Mouse (Mus musculus) T-cell, adult 2 months (primary cell): ENCODE data around the gene Sdk2.

ENCODE experiments used
- DNase-seq: peaks from one replicate; pipeline ENCODE4 v3.0.0; 2022; ENCODE audit warnings: low spot score

Gene Sdk2

DNA sequence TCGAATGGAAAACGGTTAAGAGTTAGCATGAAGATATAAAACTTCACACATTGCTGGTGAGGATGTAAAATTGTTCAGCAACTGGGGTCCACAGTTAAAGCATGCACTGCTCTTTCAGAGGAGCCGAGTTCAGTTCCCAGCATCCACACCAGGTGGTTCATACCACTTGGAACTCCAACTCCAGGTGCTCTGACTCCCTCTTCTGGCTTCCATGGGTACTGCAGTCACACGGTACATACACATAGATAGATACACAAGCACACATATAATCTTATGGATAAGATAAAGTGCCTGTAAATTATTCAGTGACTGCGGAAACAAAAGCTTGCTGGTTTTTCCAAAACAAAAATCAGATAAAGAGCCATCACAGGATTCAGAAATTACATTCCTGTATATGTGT is 19.9 kb downstream of the Sdk2 start:
- no peak for DNase-seq

DNA sequence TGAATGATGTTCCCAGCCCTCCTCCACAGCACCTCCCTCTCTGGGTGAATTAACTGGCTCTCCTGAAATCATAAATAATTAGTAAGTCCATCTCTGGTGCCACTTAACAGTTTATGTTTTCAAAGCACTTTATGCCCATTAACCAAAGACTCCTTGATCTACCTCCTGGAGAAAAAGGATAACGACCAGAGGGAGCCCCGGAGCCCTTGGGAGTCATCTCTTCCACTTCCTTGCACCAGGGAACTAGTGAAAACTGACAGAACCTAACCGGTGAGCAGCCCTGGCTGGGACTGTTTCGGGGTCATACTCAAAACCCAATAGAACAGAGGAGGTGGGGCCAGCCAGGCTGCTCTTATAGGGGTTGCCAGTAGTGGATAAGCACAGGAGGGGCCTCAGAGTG is 22.5 kb downstream of the Sdk2 start:
- DNase-seq = no peak

DNA sequence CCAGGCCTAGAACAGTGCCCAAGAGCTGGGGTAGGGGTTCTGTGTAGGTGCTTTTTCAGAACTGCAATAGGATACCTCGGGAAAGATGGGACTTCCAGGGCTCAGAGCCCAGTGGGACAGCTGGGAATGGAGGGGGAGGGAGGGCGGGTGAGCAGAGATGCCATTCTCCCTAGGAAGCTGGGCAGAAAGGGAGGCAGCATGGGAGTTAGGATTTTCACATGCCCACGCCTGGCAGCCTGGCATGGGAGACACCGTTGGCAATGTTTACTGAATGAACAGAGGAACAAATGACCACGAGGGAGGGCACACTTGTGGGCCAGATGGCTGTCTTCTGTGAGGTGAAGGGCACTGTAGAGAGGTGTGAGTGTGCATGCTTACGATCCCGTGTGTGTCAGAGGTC is 23.3 kb downstream of the Sdk2 start:
- DNase-seq = no peak

DNA sequence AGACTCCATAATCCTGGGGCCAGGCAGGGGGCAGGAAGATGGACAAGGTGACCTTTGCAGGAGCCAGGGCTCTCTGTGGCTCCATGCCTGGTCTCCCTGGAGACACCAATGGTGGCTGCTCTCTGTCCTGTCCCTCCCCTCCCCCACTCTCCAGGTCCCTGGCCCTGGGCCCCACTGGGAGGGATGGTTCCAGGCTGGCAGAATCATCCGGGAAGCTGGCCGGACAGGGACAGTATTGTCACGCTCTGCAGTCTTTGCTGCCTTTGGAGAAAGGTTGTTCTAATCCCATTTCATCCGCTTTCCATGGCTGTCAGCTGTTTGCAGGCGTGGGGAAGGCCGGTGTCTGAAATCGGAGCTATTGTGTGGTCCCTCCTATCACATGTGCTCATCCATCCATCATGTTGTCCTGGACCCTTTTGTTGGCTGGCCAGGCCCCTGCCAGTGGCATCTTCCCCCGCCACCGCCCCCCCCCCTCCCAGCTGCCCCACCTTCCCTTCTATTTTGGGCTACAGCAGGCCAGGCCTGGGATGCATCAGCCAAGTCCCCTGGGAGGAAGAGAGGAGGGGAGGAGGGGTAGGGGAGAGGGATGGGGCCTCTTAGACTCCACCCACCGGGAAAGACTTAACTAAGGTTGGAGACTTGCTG is 26.3 kb downstream of the Sdk2 start:
- no peak for DNase-seq

DNA sequence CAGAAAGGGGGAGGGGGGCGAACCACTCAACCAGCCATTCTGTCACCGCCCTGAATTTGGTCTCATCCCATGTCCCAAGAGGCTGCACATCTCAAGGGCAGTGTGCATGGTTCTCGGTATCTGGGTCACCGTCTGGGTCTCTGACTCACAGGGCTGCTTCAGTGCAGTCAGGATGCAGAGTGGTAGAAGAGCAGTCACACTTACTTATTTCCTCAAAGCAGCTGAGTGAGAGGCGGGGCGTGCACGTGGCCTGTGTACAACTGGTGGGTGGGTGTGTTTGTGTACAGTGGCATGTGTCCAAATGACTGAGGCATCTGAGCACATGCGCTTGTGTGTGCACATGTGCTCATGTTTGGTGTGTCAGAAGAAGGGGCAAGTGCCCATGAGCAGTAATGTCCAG is 28.8 kb downstream of the Sdk2 start:
- DNase-seq = no peak

DNA sequence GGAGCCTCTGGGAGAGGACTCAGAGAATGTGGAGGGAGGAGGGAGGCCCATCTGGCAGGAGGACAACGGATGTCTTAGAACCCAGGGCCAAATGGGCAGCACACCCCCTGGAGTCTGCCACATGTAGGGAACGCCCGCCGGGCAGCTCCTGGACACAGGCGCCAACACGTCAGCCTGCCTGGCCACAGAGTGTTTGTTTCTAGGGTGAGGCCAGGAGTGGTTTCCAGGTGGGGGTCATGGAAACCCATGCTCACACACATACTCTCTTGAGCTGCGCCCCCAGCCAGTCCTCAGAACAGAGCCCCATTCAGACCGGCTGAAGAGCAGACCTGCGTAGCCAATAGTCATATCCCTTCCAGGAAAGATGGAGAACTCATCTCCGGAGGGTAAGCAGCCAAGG is 35.4 kb downstream of the Sdk2 start:
- DNase-seq = no peak

DNA sequence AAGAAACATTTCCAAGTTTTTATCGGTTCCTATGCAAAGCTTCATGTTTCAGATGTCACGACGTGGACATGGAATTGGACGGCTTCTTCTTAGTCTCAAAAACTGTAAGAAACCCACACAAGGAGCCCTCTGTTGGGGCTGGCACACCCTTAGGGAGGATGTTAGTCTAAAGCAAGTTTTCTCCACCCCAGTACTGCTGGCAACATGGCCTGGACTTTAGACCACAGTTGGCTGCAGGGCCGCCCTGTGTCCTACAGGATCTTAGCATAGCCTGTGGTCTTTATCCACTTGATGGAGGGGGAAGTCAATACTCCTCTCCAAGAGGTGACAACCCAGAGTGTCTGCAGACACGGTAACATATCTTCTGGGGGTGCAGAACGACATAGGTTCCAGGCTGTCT is 36.6 kb downstream of the Sdk2 start:
- DNase-seq = no peak

DNA sequence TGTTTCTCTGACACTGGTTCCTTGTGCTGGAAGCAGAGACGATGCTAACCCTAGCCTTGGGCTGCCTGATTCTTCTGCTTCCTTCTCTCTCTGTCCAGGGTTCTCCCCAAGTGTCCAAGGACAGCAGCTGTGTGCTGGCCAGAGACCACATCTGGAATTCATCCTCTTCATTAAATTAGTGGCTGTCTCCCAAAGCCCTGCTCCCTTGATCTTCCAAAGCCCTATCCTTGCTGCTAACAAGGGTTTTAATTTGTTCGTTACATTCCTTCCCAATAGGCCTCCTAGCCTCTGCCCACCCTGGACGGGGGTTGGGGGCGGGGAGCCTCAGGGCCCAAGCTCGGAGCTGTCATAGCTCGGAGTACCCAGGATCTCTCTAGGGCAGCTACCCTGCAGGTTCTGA is 38.3 kb downstream of the Sdk2 start:
- no peak for DNase-seq

DNA sequence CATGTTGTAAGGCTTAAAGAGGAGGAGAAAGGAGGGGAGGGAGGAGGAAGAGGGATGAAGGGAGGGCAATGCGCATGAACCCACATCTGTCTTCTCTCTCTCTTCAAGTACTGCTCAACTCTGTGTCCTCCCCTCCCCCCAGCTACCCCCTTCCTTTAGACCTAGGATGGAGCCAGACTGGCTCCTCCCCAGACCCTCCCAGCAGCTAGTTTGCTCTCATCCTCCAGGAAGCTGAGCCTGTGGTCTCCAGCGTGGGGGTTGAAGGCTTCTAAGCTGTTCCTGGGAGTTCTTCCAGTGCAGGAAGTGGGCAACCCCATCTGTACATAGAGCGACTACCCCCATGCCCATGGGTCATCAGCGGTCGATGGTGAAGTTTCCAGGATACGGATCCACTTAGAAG is 38.8 kb downstream of the Sdk2 start:
- no peak for DNase-seq

DNA sequence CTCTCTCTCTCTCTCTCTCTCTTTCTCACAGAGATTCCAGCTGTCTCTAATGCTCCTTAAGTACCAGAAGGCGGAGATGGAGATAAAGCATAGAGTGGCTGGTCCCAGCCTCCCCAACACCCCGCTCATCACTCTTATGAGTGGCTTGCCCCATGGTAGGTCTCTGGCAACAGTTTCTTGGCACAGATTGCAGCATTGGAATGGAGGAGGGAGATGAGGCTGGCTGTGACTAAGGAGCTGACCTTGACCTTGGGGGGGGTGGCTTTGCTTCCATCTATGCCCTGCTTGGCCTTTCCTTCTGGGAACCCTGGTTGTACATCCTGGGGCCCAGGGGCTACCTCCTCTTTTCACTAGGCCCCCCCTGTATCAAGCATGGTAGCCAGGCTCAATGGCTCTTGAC is 41.8 kb downstream of the Sdk2 start:
- no peak for DNase-seq

DNA sequence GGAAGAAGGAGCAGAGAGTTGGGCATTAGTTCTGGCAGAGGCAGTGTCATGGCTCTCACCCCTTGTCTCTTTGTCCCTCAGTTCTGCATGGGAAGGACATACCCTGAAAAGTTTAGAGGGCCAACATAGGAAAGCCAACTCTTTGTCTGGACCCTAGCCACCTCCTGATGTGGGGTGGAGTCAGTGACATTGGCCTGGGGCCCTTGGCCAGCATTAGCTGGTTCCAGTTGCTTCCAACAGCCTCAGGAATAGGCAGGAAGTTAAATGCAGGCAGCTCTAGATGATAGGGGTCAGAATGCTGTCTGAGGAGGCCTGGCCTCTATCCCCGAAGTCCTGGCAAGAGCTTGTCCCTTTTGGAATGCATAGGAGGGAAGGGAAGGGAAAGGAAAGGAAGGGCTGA is 42.9 kb downstream of the Sdk2 start:
- no peak for DNase-seq

DNA sequence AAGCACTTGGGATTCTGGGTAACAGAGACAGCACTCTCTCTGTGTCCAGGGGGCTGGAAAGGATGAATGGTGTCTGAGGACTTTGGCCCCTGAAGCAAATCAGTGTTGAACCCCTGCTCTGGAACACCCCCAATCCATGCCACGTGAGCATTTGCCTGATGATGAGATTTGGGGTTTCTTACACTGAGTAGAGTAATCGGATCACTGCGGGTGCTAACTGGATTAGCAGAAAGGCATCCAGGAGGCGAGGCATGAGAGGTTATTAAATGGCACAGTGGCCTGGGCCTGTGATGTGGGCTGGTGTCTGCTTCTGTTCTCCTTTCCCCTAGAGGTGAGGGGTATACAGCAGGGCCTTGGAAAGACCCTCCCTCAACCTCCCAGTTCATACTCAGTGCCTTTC is 44.7 kb downstream of the Sdk2 start:
- DNase-seq = no peak

DNA sequence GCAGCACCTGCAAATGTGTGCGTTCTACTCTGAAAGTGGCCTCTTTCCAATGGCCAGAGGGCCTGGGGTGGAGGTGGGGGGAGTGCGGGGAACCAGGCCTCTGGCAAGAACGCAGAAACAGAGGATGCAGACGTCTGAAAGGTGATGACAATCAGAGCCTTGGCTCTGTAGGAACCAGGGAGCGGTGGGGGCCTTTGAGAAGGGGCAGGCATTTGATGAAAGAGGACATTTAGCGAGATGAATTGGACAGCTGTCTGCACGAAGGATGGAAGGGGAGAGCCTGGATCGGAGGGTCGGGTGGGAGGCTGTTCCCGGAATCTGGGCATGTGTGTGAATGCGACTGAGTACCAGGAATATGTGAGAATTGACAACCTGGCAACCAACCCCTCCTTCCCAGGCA is 47.8 kb downstream of the Sdk2 start:
- DNase-seq = no peak

DNA sequence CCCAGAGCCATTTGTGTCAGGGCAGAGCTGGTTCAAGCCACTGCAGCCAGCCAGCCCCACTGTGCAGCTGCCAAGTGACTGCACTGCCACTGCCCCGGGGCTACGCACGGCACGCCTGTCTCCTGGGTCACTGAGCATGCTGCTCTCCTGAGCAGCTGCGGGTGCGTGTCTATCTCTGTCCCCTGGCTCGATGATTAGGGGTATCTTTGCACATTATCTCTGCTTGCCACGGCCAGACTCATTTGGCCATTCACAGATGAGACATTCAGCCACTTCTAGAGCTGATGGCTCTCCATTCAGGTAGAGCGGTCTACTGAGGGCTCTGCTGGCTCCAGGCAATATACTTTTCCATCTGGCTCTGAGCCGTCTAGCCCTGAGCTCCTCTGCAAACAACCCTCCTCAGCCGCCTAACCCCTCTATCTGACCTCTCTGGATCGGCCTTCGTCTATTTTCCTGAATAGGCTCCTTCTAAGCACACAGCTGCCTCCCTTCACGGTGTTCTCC is 49.9 kb downstream of the Sdk2 start:
- no peak for DNase-seq

DNA sequence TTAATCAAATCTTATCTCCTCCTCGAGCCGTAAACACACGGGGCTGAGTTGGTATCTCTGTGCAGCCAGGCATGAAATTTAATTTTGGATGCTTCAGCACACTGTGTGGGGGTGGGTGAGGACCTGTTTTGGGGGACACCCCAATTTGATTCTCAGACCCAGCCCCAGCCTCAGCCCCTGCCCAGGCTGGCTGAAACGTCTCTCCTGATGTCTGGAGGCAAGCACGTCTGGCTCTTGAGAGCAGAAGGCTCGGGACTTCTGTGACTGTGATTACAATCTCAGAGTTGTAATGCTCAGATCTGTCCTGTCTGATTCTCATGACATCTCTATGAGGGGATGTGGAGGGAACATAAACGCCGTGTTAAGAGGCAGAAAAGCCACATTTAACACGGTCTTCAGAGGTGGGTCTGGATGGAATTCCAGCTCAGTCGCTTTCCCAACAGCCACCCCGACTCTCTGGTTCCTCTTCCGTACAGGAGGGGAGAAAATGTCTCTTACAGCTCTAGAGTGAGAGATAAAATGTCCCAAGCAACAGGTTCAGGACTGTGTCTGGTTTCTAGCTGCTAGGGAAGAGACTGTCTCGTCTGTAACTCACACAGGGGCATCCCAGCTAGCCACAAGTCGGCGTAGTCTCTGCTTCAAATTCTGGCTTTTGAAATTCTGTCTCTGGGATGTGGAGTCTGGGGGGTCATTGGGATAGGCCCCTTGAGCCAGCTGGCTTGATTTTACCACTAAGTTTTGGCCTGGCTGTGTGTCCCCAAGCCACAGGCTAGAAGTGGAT is 50.5 kb downstream of the Sdk2 start:
- no peak for DNase-seq

DNA sequence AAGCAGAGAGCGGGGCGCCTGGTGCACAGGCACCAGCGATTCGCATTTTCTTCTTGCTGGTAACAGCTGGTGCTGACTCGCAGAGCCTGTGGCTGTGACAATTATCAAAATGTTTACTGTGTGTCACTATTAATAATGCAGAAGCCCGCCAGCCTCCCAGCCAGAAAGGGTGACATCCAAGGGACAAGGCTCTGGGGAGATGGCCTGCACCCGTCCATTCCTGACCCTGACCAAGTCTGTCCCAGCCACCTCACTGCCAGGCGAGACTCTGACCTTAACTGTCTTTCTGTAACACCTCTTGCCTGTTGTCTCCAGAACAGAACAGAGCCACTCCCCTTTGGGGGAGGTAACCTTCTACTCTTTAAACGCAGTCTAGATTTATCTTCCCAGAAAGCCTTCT is 55.3 kb downstream of the Sdk2 start:
- no peak for DNase-seq

DNA sequence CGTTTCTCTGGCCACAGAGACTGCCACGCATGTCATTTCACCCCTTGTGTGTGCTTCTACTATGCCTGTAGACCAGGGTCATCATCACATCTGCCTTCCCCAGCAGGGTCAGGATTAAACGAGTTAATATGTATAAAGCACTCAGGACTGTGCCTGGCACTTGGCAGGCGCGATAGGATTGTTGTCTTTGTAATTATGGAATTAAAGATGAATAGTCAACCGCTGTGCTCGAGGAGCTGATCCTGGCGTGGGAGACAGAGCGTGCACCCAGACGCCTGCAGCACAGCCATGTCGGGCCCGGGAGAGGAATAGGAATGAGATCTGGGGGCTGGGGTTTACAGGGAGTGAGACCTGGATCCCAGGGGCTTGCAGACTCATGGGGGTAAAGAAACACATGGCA is 61.0 kb downstream of the Sdk2 start:
- no peak for DNase-seq

DNA sequence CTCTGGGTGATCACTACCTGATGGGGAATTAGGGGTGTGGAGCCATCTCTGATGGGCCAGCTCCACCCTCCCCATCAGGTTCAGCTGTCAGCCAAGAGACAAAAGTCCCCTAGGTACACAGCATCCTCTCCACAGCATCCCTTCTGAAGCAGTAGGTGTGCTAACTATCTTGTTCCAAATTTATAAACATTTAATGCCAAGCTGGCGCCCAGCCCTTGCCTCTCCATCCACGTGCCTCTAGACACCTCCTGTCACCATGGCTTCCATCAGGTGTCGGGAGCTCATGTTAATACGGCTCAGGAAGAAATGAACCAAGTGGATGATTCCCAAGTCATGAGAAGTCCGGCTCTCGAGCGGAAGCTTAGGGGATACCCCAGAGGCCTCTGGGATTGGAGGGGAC is 62.2 kb downstream of the Sdk2 start:
- no peak for DNase-seq

DNA sequence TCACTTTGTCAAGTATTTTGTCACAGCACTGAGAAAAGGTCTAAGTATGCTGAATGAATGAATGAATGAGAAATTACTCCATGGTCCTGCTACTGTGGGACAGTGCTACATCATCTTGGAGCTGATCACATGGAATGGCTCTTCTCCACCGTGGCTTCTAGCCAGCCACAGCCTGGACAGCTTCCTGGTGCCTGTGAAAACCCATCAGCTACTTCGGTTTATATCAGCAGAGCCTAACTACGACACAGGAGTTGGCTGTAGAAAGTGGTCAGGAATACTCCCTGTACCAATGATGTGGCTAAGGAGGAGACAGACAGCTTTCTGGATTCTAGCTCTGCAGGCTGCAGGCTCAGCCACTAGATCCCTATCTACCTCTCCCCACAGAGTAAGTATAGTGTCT is 63.7 kb downstream of the Sdk2 start:
- DNase-seq = no peak

DNA sequence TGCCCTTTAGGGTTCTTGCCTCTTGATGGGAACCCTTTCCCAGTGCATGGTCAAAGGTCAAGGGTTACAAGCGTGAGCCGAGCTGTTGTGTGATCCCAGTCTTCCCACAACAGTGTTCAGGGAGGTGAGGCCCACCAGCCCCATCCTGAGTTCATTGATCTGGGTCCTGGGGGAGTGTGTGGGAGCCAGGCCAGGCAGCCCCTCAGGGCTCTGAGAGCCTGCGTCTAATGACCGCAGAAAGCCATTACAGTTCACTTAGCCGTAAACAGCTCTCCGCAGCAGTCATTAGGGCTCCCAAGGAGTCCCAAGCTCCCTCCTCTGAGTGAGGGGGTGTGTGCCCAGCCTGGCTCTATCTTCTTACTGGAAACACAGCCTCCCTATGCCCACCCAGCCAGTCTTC is 66.8 kb downstream of the Sdk2 start:
- no peak for DNase-seq

DNA sequence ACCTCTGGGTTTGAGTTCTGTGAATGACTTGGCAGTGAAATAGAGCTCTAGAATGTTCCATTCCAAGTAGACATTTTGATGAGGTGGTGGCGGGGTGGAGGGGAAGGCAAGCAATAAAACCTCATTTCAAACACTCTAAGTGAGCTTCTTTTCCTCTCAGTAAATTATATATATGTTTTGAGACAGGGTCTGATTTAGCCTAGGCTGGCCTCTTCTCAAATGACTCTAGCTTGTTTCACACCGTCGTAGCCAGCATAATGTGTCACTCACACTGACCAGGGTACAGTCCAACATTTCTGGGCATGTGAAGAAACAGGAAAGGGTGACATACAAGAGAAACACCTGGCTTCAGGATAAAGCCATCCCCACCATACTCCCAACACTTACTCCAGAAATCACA is 68.1 kb downstream of the Sdk2 start:
- no peak for DNase-seq

DNA sequence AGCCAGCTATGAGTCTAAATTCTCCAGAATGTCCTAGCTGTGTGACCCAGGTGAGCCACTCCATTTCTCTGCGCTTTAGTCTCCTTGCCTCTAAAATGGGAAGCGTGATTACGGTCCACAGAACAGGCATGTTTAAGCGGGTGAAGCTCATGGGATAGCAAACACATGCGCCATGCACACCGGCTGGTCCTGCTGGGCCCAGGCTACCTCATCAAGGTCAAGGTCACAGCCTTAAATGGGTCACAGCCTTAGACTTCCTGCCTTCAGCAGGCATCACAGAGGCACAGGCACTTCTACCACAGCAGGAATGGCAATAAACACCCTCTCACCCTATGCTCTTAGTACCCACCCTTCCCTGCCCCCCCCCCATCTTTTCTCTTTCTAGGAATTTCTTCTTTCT is 72.9 kb downstream of the Sdk2 start:
- no peak for DNase-seq

DNA sequence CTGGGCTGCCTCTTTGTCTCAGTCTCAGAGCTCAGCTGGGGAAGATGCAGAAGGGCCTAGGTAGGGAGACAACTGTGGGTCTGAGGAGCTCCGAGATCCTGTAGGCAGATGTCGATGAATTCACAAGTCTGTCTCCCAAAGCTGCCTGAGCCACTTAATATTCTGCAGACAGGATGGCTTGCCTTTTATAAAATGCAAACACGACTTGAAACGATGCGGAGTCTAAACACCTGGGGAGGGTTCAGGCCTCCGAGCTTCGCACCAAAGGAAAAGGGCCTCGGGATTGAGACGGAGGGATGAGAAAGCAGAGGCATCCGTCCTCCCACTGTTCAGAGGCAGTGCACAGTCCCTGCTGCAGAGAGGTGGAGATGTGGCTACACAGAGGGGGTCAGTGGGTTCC is 74.0 kb downstream of the Sdk2 start:
- DNase-seq = no peak

DNA sequence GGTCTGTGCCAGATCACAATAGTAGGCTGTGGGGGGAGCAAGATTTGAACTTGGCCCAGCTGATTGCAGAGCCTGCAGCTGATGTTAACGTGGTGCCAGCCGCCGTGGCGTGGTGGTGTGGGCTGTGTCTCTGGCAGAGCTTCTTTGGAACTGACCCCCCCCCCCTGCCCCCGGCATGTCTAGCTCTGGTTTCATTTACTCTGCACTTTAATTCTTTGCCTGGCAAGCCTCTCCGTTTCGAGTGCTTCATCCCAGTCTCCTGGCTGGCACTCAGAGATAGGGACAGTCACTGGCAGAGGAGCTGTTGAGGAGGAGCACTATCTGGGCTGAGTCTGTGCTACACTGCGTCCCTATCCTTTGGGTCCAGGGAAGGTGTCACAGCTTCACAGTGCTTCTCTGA is 75.0 kb downstream of the Sdk2 start:
- DNase-seq = no peak
